Mouse (Mus musculus): ENCODE measurements around the gene Mrgpra4.

GRCm38 (mm10) chr7:48017874-48018273, 36.0 kb upstream of the Mrgpra4 start:
- TF ChIP-seq EP300 (IDR thresholded peaks at IDR 0.05; ENCODE audit: low read depth) (no peak), CTCF (IDR thresholded peaks at IDR 0.05; ENCODE audit: low read depth) (peak; percentile 10; the same call in 1 of the 2 replicates)
